Mouse (Mus musculus): ENCODE data around the gene Gm21258. TPM values are rescaled to one million over a fixed set of nuclear protein-coding genes. Genes with fewer than 3 reads are reported as not detected.
"Not testable (repeated sequence)": the region's sequence is repeated elsewhere in the genome, so short reads cannot be mapped to it uniquely, and the experiment has no call there.

Gm21258 gene
- not detected in 2 replicates for polyA plus RNA-seq (2015; fragmentation: Nextera tagmentation; extraction: Ambion mirVana)

GRCm38 (mm10) chrY:52779740-52780139, at the start of gene Gm21258:
TSS of gene Gm21258 (plus strand) at chrY:52780040.
- H3K4me2 ChIP-seq; ATAC-seq (ENCODE audit: insufficient number of reproducible peaks, low FRiP score, low TSS enrichment, low read depth); H3K4me3 ChIP-seq; H3K27me3 ChIP-seq; H3K27ac ChIP-seq; H3K9me3 ChIP-seq; H3K36me3 ChIP-seq; H3K9ac ChIP-seq; H3K4me1 ChIP-seq: not testable (repeated sequence)
- WGBS = no CpG with 5 or more reads among the region's 6 CpGs
